Mouse (Mus musculus) forebrain, embryonic 16.5 days (tissue): Measurements from ENCODE around the gene Zfp229. TPM values are rescaled to one million over a fixed set of nuclear protein-coding genes. Genes with fewer than 3 reads are reported as not detected.
"Not testable (repeated sequence)": the region's sequence is repeated elsewhere in the genome, so short reads cannot be mapped to it uniquely, and the experiment has no call there.

ENCODE experiments used
- ATAC-seq: fragments of 200-750 bp; cut with Nextera tagmentation; 2 replicates; pipeline ENCODE4 v1.8.0; 2017; ENCODE audit warnings: mild to moderate bottlenecking, moderate library complexity
- H3K27ac ChIP-seq: fragments of 300-500 bp; sonication (generic); 2 replicates; pipeline ENCODE4 v1.5.1; 2014; ENCODE audit warnings: low read length, control low read depth
- H3K27me3 ChIP-seq: fragments of 300-500 bp; sonication (generic); replicated peaks from 2 replicates; pipeline ENCODE4 v1.6.1; 2014; ENCODE audit warnings: low read length; ENCODE audit not compliant: control insufficient read depth, insufficient read depth
- H3K36me3 ChIP-seq: fragments of 300-500 bp; sonication (generic); 2 replicates; pipeline ENCODE4 v1.6.1; 2014; ENCODE audit not compliant: control insufficient read depth, insufficient read depth
- H3K4me1 ChIP-seq: fragments of 300-500 bp; sonication (generic); replicated peaks from 2 replicates; pipeline ENCODE4 v1.6.1; 2014; ENCODE audit warnings: low read length; ENCODE audit not compliant: control insufficient read depth, insufficient read depth
- H3K4me2 ChIP-seq: fragments of 300-500 bp; sonication (generic); 2 replicates; pipeline ENCODE4 v1.6.1; 2014; ENCODE audit warnings: mild to moderate bottlenecking, low read length, control low read depth
- H3K4me3 ChIP-seq: fragments of 300-500 bp; sonication (generic); replicated peaks from 2 replicates; pipeline ENCODE4 v1.5.1; 2014; ENCODE audit warnings: mild to moderate bottlenecking, low read length, control low read depth
- H3K9ac ChIP-seq: fragments of 300-500 bp; sonication (generic); replicated peaks from 2 replicates; pipeline ENCODE4 v1.6.1; 2014; ENCODE audit warnings: low read depth, low read length, control low read depth
- H3K9me3 ChIP-seq: fragments of 300-500 bp; sonication (generic); 2 replicates; pipeline ENCODE4 v1.6.1; 2016; ENCODE audit warnings: low read length; ENCODE audit not compliant: control insufficient read depth
- WGBS: fragments of 180-500 bp; shearing (Covaris S2); extraction: QIAGEN DNeasy Blood & Tissue Kit; methylation state at CpG from one replicate; pipeline ENCODE4 v1.1.7; 2014; 5-methylcytosine and 5-hydroxymethylcytosine counted together
- polyA plus RNA-seq: library from polyadenylated mRNA; unstranded; fragments of >200 nt; fragmentation: Nextera tagmentation; extraction: Ambion mirVana; gene quantifications from 2 replicates; pipeline ENCODE4 v1.2.1, GENCODE M21; 2015

Gene Zfp229
- polyA plus RNA-seq, result 10.5 and 11.1 TPM in 2 replicates

GRCm38 (mm10) chr17:21730495-21730894 lies at the start of gene Zfp229:
Gene Zfp229, plus strand, starts transcription at chr17:21730795.
- not testable (repeated sequence) for H3K9me3 ChIP-seq, H3K27me3 ChIP-seq, H3K36me3 ChIP-seq, ATAC-seq, H3K4me3 ChIP-seq, H3K27ac ChIP-seq, H3K4me2 ChIP-seq, H3K4me1 ChIP-seq, H3K9ac ChIP-seq
- 96% methylated on average over 9 of the region's 22 CpGs for WGBS

GRCm38 (mm10) chr17:21691560-21691959 lies 39.0 kb upstream of the Zfp229 start, which contains the start of gene Gm10226:
Gene Gm10226, plus strand, starts transcription at chr17:21691860.
- Histone ChIP-seq H3K4me1 (no peaks in the 10 kb centered on the region), H3K9ac (no peak within 1 kb of the TSS), H3K9me3 (no peaks in the 10 kb centered on the region), H3K4me3 (no peak within 1 kb of the TSS), H3K4me2 (no peak within 1 kb of the TSS), H3K36me3 (peaks cover 8% of the 10 kb centered on the region), H3K27ac (no peak within 1 kb of the TSS), H3K27me3 (no peaks in the 10 kb centered on the region)
- ATAC-seq, result no peak
- WGBS, result 94% methylated on average over 3 of the region's 3 CpGs

- Histone ChIP-seq H3K9me3 (no peaks in the 10 kb centered on the region), H3K36me3 (peaks cover 8% of the 10 kb centered on the region), H3K4me1 (no peaks in the 10 kb centered on the region), H3K27me3 (no peaks in the 10 kb centered on the region), H3K27ac (no peak overlapping the region), H3K4me3 (no peak overlapping the region), H3K4me2 (no peak overlapping the region), H3K9ac (no peak overlapping the region)
- no peak for ATAC-seq
- WGBS, result 88% methylated on average over 3 of the region's 3 CpGs
Observed at GRCm38 (mm10) chr17:21693342-21693741, 37.3 kb upstream of the Zfp229 start.

GRCm38 (mm10) chr17:21696073-21696472 lies 34.5 kb upstream of the Zfp229 start:
- Histone ChIP-seq H3K4me1 (no peaks in the 10 kb centered on the region), H3K9me3 (no peaks in the 10 kb centered on the region), H3K4me3 (no peak overlapping the region), H3K4me2 (no peak overlapping the region), H3K9ac (no peak overlapping the region), H3K36me3 (peaks cover 6% of the 10 kb centered on the region), H3K27me3 (no peaks in the 10 kb centered on the region), H3K27ac (no peak overlapping the region)
- ATAC-seq, result no peak

GRCm38 (mm10) chr17:21702281-21703240 lies 28.0 kb upstream of the Zfp229 start:
- no peak for ATAC-seq
- H3K9me3 ChIP-seq, result no peaks in the 10 kb centered on the region
- H3K4me1 ChIP-seq, result peaks cover 4% of the 10 kb centered on the region
- WGBS, result 49% methylated on average over 5 of the region's 5 CpGs
- H3K36me3 ChIP-seq, result no peaks in the 10 kb centered on the region
- no peak overlapping the region for H3K4me3 ChIP-seq
- no peak overlapping the region for H3K9ac ChIP-seq
- H3K27me3 ChIP-seq, result no peaks in the 10 kb centered on the region
- no peak overlapping the region for H3K27ac ChIP-seq
- H3K4me2 ChIP-seq, result no peak overlapping the region

- Histone ChIP-seq H3K4me3 (no peak overlapping the region), H3K27me3 (no peaks in the 10 kb centered on the region), H3K36me3 (no peaks in the 10 kb centered on the region), H3K9ac (no peak overlapping the region), H3K27ac (no peak overlapping the region), H3K9me3 (no peaks in the 10 kb centered on the region), H3K4me1 (peaks cover 6% of the 10 kb centered on the region), H3K4me2 (no peak overlapping the region)
- ATAC-seq, result no peak
- 98% methylated on average over 1 of the region's 1 CpGs for WGBS
Observed at GRCm38 (mm10) chr17:21703414-21703813, 27.2 kb upstream of the Zfp229 start.

GRCm38 (mm10) chr17:21707343-21707996 lies 23.1 kb upstream of the Zfp229 start, which contains the start of gene Zfp760:
Gene Zfp760, plus strand, starts transcription at chr17:21707741.
- no peaks in the 10 kb centered on the region for H3K36me3 ChIP-seq
- peaks cover 12% of the 10 kb centered on the region for H3K4me1 ChIP-seq
- no peaks in the 10 kb centered on the region for H3K9me3 ChIP-seq
- H3K4me3 ChIP-seq, result peak within 1 kb of the TSS; percentile 85
- peak within 1 kb of the TSS; percentile 84 for H3K27ac ChIP-seq
- no peaks in the 10 kb centered on the region for H3K27me3 ChIP-seq
- peak within 1 kb of the TSS; percentile 65 for H3K4me2 ChIP-seq
- WGBS, result 5% methylated on average over 26 of the region's 26 CpGs
- H3K9ac ChIP-seq, result peak within 1 kb of the TSS; percentile 76
- ATAC-seq, result peak; percentile 98

- no peaks in the 10 kb centered on the region for H3K36me3 ChIP-seq
- no peak overlapping the region for H3K27ac ChIP-seq
- H3K27me3 ChIP-seq, result no peaks in the 10 kb centered on the region
- ATAC-seq, result no peak
- peak overlapping the region; percentile 65 for H3K4me2 ChIP-seq
- H3K4me1 ChIP-seq, result peaks cover 12% of the 10 kb centered on the region
- WGBS, result 10% methylated on average over 2 of the region's 2 CpGs
- peak overlapping the region; percentile 41 for H3K9ac ChIP-seq
- peak overlapping the region; percentile 85 for H3K4me3 ChIP-seq
- H3K9me3 ChIP-seq, result no peaks in the 10 kb centered on the region
Observed at GRCm38 (mm10) chr17:21708401-21708800, 22.2 kb upstream of the Zfp229 start.

- H3K4me3 ChIP-seq, result peak overlapping the region; percentile 87
- ATAC-seq, result peak; percentile 29
- no peaks in the 10 kb centered on the region for H3K27me3 ChIP-seq
- no peaks in the 10 kb centered on the region for H3K9me3 ChIP-seq
- H3K36me3 ChIP-seq, result peaks cover 4% of the 10 kb centered on the region; the same call in 1 of the 2 replicates
- peak overlapping the region; percentile 88 for H3K9ac ChIP-seq
- H3K4me1 ChIP-seq, result peaks cover 8% of the 10 kb centered on the region
- peak overlapping the region; percentile 69 for H3K27ac ChIP-seq
- peak overlapping the region; percentile 80 for H3K4me2 ChIP-seq
- 80% methylated on average over 4 of the region's 4 CpGs for WGBS
Observed at GRCm38 (mm10) chr17:21733049-21733448, 2.5 kb downstream of the Zfp229 start.
